ENCODE assay signal across 14 mouse cellular contexts in the genomic region with DNA sequence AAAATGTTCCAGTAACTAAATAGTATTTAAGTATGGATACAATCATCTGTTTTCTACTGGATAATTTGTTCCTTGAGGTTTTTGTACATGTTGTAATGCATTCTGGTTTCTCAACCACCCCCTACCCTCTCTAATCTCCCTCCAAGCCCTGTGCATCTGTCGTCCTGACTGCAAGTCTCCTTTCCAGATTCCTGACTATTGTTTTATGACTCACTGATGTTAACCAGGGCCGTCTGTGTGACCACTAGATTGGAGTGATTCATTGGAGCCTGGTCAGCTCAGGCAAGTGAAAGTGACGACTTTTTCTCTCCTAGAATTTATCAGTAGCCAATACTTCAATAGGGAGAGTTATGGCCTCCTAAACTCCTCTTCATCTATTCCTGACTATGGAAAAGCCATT.
"Had no signal": no experiment of that assay in that cellular context is flagged by ENCODE, and none has a peak within 500 bp of the region (broad histone marks: within the 10 kb centered on the region; RNA-seq: fewer than 3 reads in every experiment).

No protein-coding gene starts in this region.

- H3K27me3 ChIP-seq: midbrain, embryonic 12.5 days; neural tube, embryonic 12.5 days had no signal

- H3K36me3 ChIP-seq: midbrain, embryonic 10.5 days; midbrain, embryonic 12.5 days; neural tube, embryonic 12.5 days had no signal

- H3K4me3 ChIP-seq: midbrain, embryonic 10.5 days; midbrain, embryonic 12.5 days; neural tube, embryonic 12.5 days had no signal

- DNase-seq: lung, adult 18-20 months; lung, embryonic 14.5 days; lung, postnatal 10 days; lung, postnatal 4 days; midbrain, embryonic 14.5 days; right cerebral cortex, postnatal 14 days; right cerebral cortex, postnatal 4 days; spleen, adult 18-20 months; thymus, adult 18-20 months; thymus, postnatal 14 days; thymus, postnatal 36 days had no signal
